Mouse (Mus musculus) left cerebral cortex, adult 11 months (tissue): ENCODE measurements at regions not wholly inside any gene's neighbourhood (a gene's known extent, or its start where the extent isn't known, plus 50 kb on each side); places are given as distances from the start of the nearest gene placed in this dataset.

Experiments used
- DNase-seq: peaks from one replicate; pipeline ENCODE4 v3.0.0; 2022; ENCODE audit warnings: low spot score

- DNase-seq, result no peak
Observed at GRCm38 (mm10) chr14:25301336-25302031, 157.5 kb upstream of the Zmiz1 start.

- no peak for DNase-seq
Observed at GRCm38 (mm10) chr14:25304391-25304851, 154.6 kb upstream of the Zmiz1 start.

- no peak for DNase-seq
Observed at GRCm38 (mm10) chr14:25306166-25306565, 152.8 kb upstream of the Zmiz1 start.

- DNase-seq, result no peak
Observed at GRCm38 (mm10) chr14:25306961-25307654, 151.9 kb upstream of the Zmiz1 start.

GRCm38 (mm10) chr14:25308051-25308450, 150.9 kb upstream of the Zmiz1 start:
- DNase-seq, result no peak

GRCm38 (mm10) chr14:25310671-25311151, 148.3 kb upstream of the Zmiz1 start:
- DNase-seq, result no peak

- DNase-seq, result no peak
Observed at GRCm38 (mm10) chr14:25311475-25311874, 147.5 kb upstream of the Zmiz1 start.

- no peak for DNase-seq
Observed at GRCm38 (mm10) chr14:25312135-25312534, 146.8 kb upstream of the Zmiz1 start.

GRCm38 (mm10) chr14:25312814-25313426, 146.1 kb upstream of the Zmiz1 start:
- DNase-seq, result no peak

GRCm38 (mm10) chr14:25313693-25314240, 145.2 kb upstream of the Zmiz1 start:
- DNase-seq, result no peak

GRCm38 (mm10) chr14:25316491-25316890, 142.5 kb upstream of the Zmiz1 start:
- no peak for DNase-seq

GRCm38 (mm10) chr14:25317680-25318471, 141.1 kb upstream of the Zmiz1 start:
- peak; percentile 84 for DNase-seq

- no peak for DNase-seq
Observed at GRCm38 (mm10) chr14:25318909-25319308, 140.1 kb upstream of the Zmiz1 start.

- no peak for DNase-seq
Observed at GRCm38 (mm10) chr14:25320141-25320540, 138.8 kb upstream of the Zmiz1 start.

- DNase-seq, result no peak
Observed at GRCm38 (mm10) chr14:25323542-25324484, 135.2 kb upstream of the Zmiz1 start.

GRCm38 (mm10) chr14:25325887-25326286, 133.1 kb upstream of the Zmiz1 start:
- DNase-seq, result no peak

- DNase-seq, result no peak
Observed at GRCm38 (mm10) chr14:25328230-25328629, 130.8 kb upstream of the Zmiz1 start.

- DNase-seq, result no peak
Observed at GRCm38 (mm10) chr14:25334186-25334585, 124.8 kb upstream of the Zmiz1 start.

GRCm38 (mm10) chr14:25336875-25337274, 122.1 kb upstream of the Zmiz1 start:
- no peak for DNase-seq

- DNase-seq, result no peak
Observed at GRCm38 (mm10) chr14:25338404-25339051, 120.5 kb upstream of the Zmiz1 start.
